Mouse (Mus musculus) liver, postnatal 0 days (tissue): ENCODE data around the gene Mbnl2. TPM values are rescaled to one million over a fixed set of nuclear protein-coding genes. Genes with fewer than 3 reads are reported as not detected.
A peak's percentile ranks its signal among the peaks of the same experiment; 100 is the strongest.

ENCODE experiments used
- ATAC-seq: fragments of 200-750 bp; cut with Nextera tagmentation; 2 replicates; pipeline ENCODE4 v1.8.0; 2017; ENCODE audit warnings: mild to moderate bottlenecking, moderate library complexity
- DNase-seq: peaks from one replicate; pipeline ENCODE4 v3.0.0-alpha.2; 2016
- H3K27ac ChIP-seq: fragments of 300-500 bp; sonication (generic); 2 replicates; pipeline ENCODE4 v1.5.1; 2014; ENCODE audit warnings: antibody characterized with exemption, moderate library complexity, mild to moderate bottlenecking, low read depth
- H3K27me3 ChIP-seq: fragments of 300-500 bp; sonication (generic); 2 replicates; pipeline ENCODE4 v1.6.1; 2014; ENCODE audit warnings: low read length, control low read depth, mixed read lengths; ENCODE audit not compliant: insufficient read depth
- H3K36me3 ChIP-seq: fragments of 300-500 bp; sonication (generic); replicated peaks from 2 replicates; pipeline ENCODE4 v1.6.1; 2014; ENCODE audit warnings: mild to moderate bottlenecking, control low read depth, low read length, moderate library complexity, mixed read lengths; ENCODE audit not compliant: insufficient read depth
- H3K4me1 ChIP-seq: fragments of 300-500 bp; sonication (generic); 2 replicates; pipeline ENCODE4 v1.6.1; 2014; ENCODE audit warnings: antibody characterized with exemption, mild to moderate bottlenecking, control low read depth; ENCODE audit not compliant: insufficient read depth
- H3K4me2 ChIP-seq: fragments of 300-500 bp; sonication (generic); 2 replicates; pipeline ENCODE4 v1.6.1; 2014; ENCODE audit warnings: low read depth, mild to moderate bottlenecking, low read length, moderate library complexity, mixed read lengths
- H3K4me3 ChIP-seq: fragments of 300-500 bp; sonication (generic); 2 replicates; pipeline ENCODE4 v1.5.1; 2014; ENCODE audit warnings: low read depth, low read length
- H3K9ac ChIP-seq: fragments of 300-500 bp; sonication (generic); replicated peaks from 2 replicates; pipeline ENCODE4 v1.6.1; 2014; ENCODE audit warnings: mild to moderate bottlenecking, moderate library complexity
- H3K9me3 ChIP-seq: fragments of 300-500 bp; sonication (generic); 2 replicates; pipeline ENCODE4 v1.6.1; 2016; ENCODE audit warnings: mild to moderate bottlenecking, control low read depth, low read length, mixed read lengths
- CTCF ChIP-seq: sonication (generic); IDR thresholded peaks from 2 replicates; pipeline ENCODE4 v1.5.1; 2016; ENCODE audit warnings: antibody characterized with exemption, low read depth
- EP300 ChIP-seq: IDR thresholded peaks from 2 replicates; pipeline ENCODE4 v1.6.1; 2016; ENCODE audit warnings: antibody characterized with exemption, low read depth, mild to moderate bottlenecking
- WGBS: fragments of 180-500 bp; shearing (Covaris S2); extraction: QIAGEN DNeasy Blood & Tissue Kit; methylation state at CpG from one replicate; pipeline ENCODE4 v1.1.7; 2014; ENCODE audit not compliant: insufficient replicate concordance; 5-methylcytosine and 5-hydroxymethylcytosine counted together
- polyA plus RNA-seq: library from polyadenylated mRNA; unstranded; fragments of >200 nt; fragmentation: Nextera tagmentation; extraction: Ambion mirVana; gene quantifications from 2 replicates; pipeline ENCODE4 v1.2.1, GENCODE M21; 2015

Gene Mbnl2
- polyA plus RNA-seq, 1 experiment from 2014 or later, result 16.9 TPM

DNA sequence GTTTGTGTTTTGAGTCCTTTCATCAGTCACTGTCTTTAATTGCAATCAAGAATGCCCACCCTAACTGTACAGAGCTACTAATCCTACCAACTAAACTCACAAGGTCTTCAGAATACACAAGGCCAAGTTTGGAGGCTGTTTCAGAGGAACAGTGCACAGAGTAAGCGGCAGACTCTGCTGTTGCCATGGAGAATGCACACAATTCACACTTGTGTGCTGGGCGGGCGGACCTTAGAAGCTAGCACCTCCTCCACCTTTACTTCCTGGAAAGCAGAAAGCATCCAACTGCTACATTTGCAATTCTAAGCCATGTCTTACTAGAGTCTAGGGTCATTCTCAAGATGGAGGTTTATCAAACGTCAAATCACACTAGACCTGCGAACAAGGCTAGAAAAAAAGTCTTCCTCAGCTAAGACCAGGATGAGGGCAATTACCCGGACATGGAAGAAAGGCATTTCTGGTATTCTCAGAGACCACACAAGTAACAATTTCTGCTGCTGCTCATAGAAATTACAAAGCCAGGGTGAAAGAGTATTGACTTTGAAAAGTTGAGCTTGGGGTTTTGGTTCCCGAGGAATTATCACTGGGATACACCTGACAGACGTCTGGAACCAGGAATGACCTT, 30.3 kb upstream of the Mbnl2 start:
- H3K4me3 ChIP-seq, result no peak overlapping the region
- H3K27me3 ChIP-seq, result no peaks in the 10 kb centered on the region
- 71% methylated on average over 8 of the region's 8 CpGs for WGBS
- H3K36me3 ChIP-seq, result no peaks in the 10 kb centered on the region
- no peaks in the 10 kb centered on the region for H3K9me3 ChIP-seq
- no peak overlapping the region for H3K9ac ChIP-seq
- H3K4me1 ChIP-seq, result no peaks in the 10 kb centered on the region
- H3K27ac ChIP-seq, result no peak overlapping the region
- TF ChIP-seq EP300, result no peak
- TF ChIP-seq CTCF, result no peak
- ATAC-seq (no peak), DNase-seq (no peak)
- no peak overlapping the region for H3K4me2 ChIP-seq

DNA sequence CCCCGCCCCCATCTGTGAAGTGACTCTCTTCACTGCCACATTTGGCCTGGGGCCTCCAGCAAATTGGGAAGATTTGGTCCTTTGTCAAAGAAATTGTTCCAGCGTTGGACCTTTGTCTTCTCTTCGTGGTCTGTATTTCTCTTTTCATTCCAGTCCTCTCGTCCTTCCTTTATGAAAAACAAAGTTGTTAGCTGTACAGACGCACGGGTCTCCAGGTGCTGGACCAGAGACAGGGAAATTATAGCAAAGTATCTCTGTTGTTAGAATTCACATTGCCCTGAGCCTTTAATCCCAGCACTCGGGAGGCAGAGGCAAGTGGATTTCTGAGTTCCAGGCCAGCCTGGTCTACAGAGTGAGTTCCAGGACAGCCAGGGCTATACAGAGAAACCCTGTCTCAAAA, 22.1 kb upstream of the Mbnl2 start:
- no peak overlapping the region for H3K4me3 ChIP-seq
- ATAC-seq, result no peak

GRCm38 (mm10) chr14:120256146-120256545, 19.3 kb upstream of the Mbnl2 start:
- Histone ChIP-seq H3K4me2 (no peak overlapping the region), H3K4me3 (no peak overlapping the region), H3K36me3 (no peaks in the 10 kb centered on the region), H3K9me3 (no peaks in the 10 kb centered on the region), H3K4me1 (peaks cover 3% of the 10 kb centered on the region; the same call in 1 of the 2 replicates), H3K27me3 (no peaks in the 10 kb centered on the region), H3K27ac (no peak overlapping the region), H3K9ac (no peak overlapping the region)
- ATAC-seq (no peak), DNase-seq (no peak)
- WGBS, result 98% methylated on average over 2 of the region's 2 CpGs
- TF ChIP-seq CTCF (peak; percentile 33), EP300 (no peak)

More for the DNA sequence above, 22.1 kb upstream of the Mbnl2 start:
- DNase-seq, result no peak
- Histone ChIP-seq H3K27me3 (no peaks in the 10 kb centered on the region), H3K4me2 (no peak overlapping the region), H3K4me1 (peaks cover 3% of the 10 kb centered on the region; the same call in 1 of the 2 replicates), H3K9me3 (no peaks in the 10 kb centered on the region), H3K36me3 (no peaks in the 10 kb centered on the region), H3K9ac (no peak overlapping the region), H3K27ac (no peak overlapping the region)
- 80% methylated on average over 7 of the region's 7 CpGs for WGBS
- no peak for TF ChIP-seq EP300
- TF ChIP-seq CTCF, result no peak

- H3K9me3 ChIP-seq, result no peaks in the 10 kb centered on the region
- H3K4me3 ChIP-seq, result no peak overlapping the region
- H3K36me3 ChIP-seq, result no peaks in the 10 kb centered on the region
- no peak overlapping the region for H3K27ac ChIP-seq
- H3K4me2 ChIP-seq, result peak overlapping the region; percentile 38
- DNase-seq (no peak), ATAC-seq (peak; percentile 13; the same call in 1 of the 2 replicates)
- no peak overlapping the region for H3K9ac ChIP-seq
- no peaks in the 10 kb centered on the region for H3K27me3 ChIP-seq
- H3K4me1 ChIP-seq, result peaks cover 3% of the 10 kb centered on the region; the same call in 1 of the 2 replicates
- 53% methylated on average over 15 of the region's 15 CpGs for WGBS
- TF ChIP-seq CTCF (no peak), EP300 (no peak)
These were observed 18.7 kb upstream of the Mbnl2 start for GRCm38 (mm10) chr14:120256623-120257384.

- no peak overlapping the region for H3K9ac ChIP-seq
- H3K27me3 ChIP-seq, result no peaks in the 10 kb centered on the region
- H3K4me3 ChIP-seq, result no peak overlapping the region
- no peak overlapping the region for H3K27ac ChIP-seq
- H3K36me3 ChIP-seq, result no peaks in the 10 kb centered on the region
- no peaks in the 10 kb centered on the region for H3K9me3 ChIP-seq
- ATAC-seq (peak; percentile 86), DNase-seq (no peak)
- WGBS, result 48% methylated on average over 6 of the region's 6 CpGs
- TF ChIP-seq CTCF (no peak), EP300 (peak; percentile 34; the same call in 1 of the 2 replicates)
- peak overlapping the region; percentile 38; the same call in 1 of the 2 replicates for H3K4me2 ChIP-seq
- peaks cover 3% of the 10 kb centered on the region; the same call in 1 of the 2 replicates for H3K4me1 ChIP-seq
These were observed 18.0 kb upstream of the Mbnl2 start for GRCm38 (mm10) chr14:120257483-120257882.

DNA sequence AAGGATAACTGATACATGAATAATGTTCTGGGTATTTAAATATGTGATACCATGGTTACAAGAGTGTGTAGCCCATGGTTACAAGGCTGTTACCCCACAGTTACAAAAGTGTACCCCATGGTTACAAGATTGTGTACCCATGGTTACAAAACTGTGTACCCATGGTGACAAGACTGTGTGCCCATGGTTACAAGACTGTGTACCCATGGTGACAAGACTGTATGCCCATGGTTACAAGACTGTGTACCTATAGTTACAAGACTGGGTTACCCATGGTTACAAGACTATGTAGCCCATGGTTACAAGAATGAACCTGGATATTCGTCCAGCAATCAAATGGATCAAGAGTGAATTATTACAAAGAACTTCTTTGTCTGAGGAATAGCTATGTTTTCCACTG, 16.0 kb upstream of the Mbnl2 start:
- no peak overlapping the region for H3K4me2 ChIP-seq
- H3K27ac ChIP-seq, result no peak overlapping the region
- 77% methylated on average over 1 of the region's 1 CpGs for WGBS
- no peak for ATAC-seq
- no peak for TF ChIP-seq CTCF
- TF ChIP-seq EP300, result no peak
- no peak overlapping the region for H3K9ac ChIP-seq
- H3K4me1 ChIP-seq, result peaks cover 3% of the 10 kb centered on the region; the same call in 1 of the 2 replicates
- no peak for DNase-seq
- no peaks in the 10 kb centered on the region for H3K9me3 ChIP-seq
- H3K27me3 ChIP-seq, result no peaks in the 10 kb centered on the region
- no peak overlapping the region for H3K4me3 ChIP-seq
- no peaks in the 10 kb centered on the region for H3K36me3 ChIP-seq
